Mouse (Mus musculus) heart, adult 2 months (tissue): ENCODE data around the gene Tbx6.

Experiments used
- CTCF ChIP-seq: fragments of 200-600 bp; IDR thresholded peaks from 2 replicates; pipeline ENCODE4 v1.8.1; 2022; ENCODE audit warnings: antibody characterized with exemption, mild to moderate bottlenecking, moderate library complexity
- POLR2A ChIP-seq: fragments of 200-500 bp; IDR thresholded peaks from 2 replicates; pipeline ENCODE4 v1.6.1; 2011; ENCODE audit warnings: mild to moderate bottlenecking, low read depth, low read length, control low read depth; ENCODE audit not compliant: insufficient read depth

- no peak for TF ChIP-seq CTCF
- no peak for TF ChIP-seq POLR2A
Measured at GRCm38 (mm10) chr7:126736122-126736521, 45.2 kb upstream of the Tbx6 start.
